Mouse (Mus musculus) macrophage (primary cell): ENCODE measurements around the gene Pnkd. TPM values are rescaled to one million over a fixed set of nuclear protein-coding genes. Genes with fewer than 3 reads are reported as not detected.
"Not testable (repeated sequence)": the region's sequence is repeated elsewhere in the genome, so short reads cannot be mapped to it uniquely, and the experiment has no call there.

Source experiments
- H3K27ac ChIP-seq: fragments of 350-480 bp; formaldehyde crosslinking; 2 replicates; pipeline ENCODE4 v1.9.0; 2021
- H3K36me3 ChIP-seq: fragments of 350-480 bp; formaldehyde crosslinking; 2 replicates; pipeline ENCODE4 v1.9.0; 2021; ENCODE audit errors: inconsistent target
- H3K4me3 ChIP-seq: fragments of 350-480 bp; formaldehyde crosslinking; 2 replicates; pipeline ENCODE4 v1.9.0; 2021; ENCODE audit errors: inconsistent target
- H3K79me2 ChIP-seq: fragments of 350-480 bp; formaldehyde crosslinking; 2 replicates; pipeline ENCODE4 v1.9.0; 2021; ENCODE audit errors: inconsistent target
- WGBS: methylation state at CpG from one replicate; pipeline ENCODE4 v1.1.7; 2026; ENCODE audit warnings: inconsistent platforms; ENCODE audit not compliant: missing documents; 5-methylcytosine and 5-hydroxymethylcytosine counted together
- polyA plus RNA-seq: library from polyadenylated mRNA; stranded (reverse); fragments of 250-400 nt; gene quantifications from 3 replicates; pipeline ENCODE4 v1.2.4, GENCODE M21; 2018; ENCODE audit warnings: inconsistent platforms

Gene Pnkd
- polyA plus RNA-seq, 1 experiment from 2014 or later: 20.6 TPM

DNA sequence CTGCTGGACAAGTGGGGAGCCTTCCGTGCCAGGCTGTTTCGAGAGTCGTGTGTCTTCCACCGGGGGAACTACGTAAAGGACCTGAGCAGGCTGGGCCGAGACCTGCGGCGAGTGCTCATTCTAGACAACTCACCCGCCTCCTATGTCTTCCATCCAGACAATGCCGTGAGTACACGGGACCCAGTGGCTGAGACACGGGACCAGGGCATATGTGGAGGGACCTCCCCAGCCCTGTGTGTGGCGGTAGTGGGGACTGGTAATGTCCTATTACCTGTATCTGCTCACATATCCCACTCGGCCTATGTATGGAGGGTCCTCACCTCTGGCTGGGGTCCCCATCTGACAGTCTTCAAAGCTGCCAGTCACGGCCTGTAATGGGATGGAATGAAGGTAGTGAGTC, 110.1 kb downstream of the Pnkd start:
- peaks cover 33% of the 10 kb centered on the region for H3K79me2 ChIP-seq
- H3K4me3 ChIP-seq: no peak overlapping the region
- H3K27ac ChIP-seq: no peak overlapping the region
- 95% methylated on average over 12 of the region's 15 CpGs for WGBS
- H3K36me3 ChIP-seq: peaks cover 14% of the 10 kb centered on the region

DNA sequence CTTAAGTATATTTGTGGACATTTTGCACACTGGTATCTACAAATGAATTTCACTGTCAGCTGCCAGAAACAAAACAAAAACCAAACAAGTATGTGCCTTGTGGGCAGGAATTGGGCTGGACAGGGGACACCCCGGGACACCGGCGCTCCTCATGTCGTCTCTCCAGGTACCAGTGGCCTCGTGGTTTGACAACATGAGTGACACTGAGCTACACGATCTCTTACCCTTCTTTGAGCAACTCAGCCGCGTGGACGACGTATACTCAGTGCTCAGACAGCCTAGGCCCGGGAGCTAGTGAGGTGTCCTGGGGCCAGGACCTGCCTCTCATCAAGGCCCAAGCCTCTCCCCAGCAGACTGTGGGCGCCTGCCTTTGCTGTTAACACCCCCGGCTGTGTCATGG, 110.6 kb downstream of the Pnkd start:
- H3K4me3 ChIP-seq: no peak overlapping the region
- WGBS: 91% methylated on average over 10 of the region's 13 CpGs
- peaks cover 33% of the 10 kb centered on the region for H3K79me2 ChIP-seq
- H3K27ac ChIP-seq: no peak overlapping the region
- peaks cover 14% of the 10 kb centered on the region for H3K36me3 ChIP-seq

DNA sequence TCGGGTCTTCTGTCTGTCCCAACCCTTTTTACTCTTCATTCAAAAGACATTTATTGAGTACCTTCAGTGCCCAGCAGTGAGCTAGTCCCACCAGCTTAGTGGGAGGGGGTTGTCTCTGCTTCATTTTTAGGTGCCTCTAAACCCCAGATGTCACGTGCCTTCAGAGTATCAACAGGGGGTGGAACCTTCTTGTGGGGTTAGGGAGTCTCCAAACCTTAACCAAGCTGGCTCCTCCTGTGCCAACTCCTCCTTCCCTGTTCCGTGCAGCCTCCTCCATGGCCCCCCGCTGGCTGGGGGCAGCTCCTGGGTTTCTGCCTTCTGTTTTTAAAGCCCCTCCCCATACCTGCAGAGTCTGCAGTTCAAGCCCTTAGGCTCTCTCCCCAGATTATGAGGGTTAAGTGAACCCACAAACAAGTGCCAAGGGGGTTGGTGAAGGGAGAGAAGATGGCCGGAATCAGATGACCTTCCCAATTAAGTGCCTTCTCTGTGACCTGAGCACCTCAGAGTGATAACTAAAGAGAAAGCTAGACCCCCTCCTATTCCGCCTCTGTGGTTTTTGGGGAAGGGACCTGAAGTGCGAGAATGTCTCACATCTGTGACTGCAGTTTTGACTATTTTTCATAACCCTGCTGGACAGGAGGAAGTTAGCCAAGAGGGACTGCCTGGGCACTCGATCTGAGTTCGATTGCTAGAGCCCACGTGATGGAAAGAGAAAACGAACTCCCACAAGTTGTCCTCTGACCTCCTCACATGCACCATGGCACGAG, 111.9 kb downstream of the Pnkd start:
- WGBS: 5% methylated on average over 7 of the region's 12 CpGs
- not testable (repeated sequence) for H3K4me3 ChIP-seq
- Histone ChIP-seq H3K36me3 (peaks cover 14% of the 10 kb centered on the region), H3K27ac (peak overlapping the region; percentile 87), H3K79me2 (peaks cover 33% of the 10 kb centered on the region)

DNA sequence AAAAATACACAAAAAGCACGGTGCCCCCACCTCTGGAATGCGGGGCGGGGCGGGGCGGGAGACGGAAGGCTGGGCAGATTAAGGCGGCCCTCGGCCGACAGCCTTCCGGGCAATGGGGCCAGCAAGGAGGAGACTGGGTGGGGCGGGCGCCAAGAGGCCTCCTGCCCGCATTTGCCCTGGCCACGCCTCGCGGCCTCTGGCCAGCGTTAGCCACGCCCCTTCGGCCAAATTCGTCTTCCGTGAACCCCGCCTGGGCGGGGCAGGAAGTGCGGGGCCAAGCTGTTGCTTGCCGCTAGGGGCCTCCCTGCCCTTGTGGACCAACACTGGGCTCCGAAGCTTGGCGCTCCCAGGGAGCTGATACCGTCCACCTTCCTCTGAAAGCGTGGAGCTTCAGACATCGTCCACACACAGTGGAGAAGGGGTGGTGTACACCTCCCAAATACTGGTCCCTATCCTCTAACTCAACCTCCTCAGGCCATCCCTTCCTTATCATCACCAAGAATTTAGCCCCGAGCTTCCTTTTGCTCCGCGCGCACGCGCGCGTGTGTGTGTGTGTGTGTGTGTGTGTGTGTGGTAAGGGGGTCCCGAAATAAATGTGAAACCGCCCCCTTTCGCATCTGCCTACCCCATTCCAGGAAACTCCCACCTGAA, 112.7 kb downstream of the Pnkd start:
- Histone ChIP-seq H3K4me3 (peak overlapping the region; percentile 30), H3K27ac (peak overlapping the region; percentile 87), H3K36me3 (peaks cover 14% of the 10 kb centered on the region), H3K79me2 (peaks cover 30% of the 10 kb centered on the region)
- 1% methylated on average over 35 of the region's 41 CpGs for WGBS

- Histone ChIP-seq H3K79me2 (peaks cover 24% of the 10 kb centered on the region), H3K4me3 (peak overlapping the region; percentile 30), H3K27ac (peak overlapping the region; percentile 83), H3K36me3 (peaks cover 14% of the 10 kb centered on the region)
- WGBS: 6% methylated on average over 11 of the region's 11 CpGs
Observed at GRCm38 (mm10) chr1:74397919-74398451, 113.3 kb downstream of the Pnkd start.

GRCm38 (mm10) chr1:74400531-74400930, 115.8 kb downstream of the Pnkd start:
- Histone ChIP-seq H3K36me3 (no peaks in the 10 kb centered on the region), H3K4me3 (no peak overlapping the region), H3K79me2 (no peaks in the 10 kb centered on the region), H3K27ac (no peak overlapping the region)
- WGBS: 73% methylated on average over 3 of the region's 3 CpGs

GRCm38 (mm10) chr1:74401015-74401702, 116.4 kb downstream of the Pnkd start:
- H3K36me3 ChIP-seq: no peaks in the 10 kb centered on the region
- no peak overlapping the region for H3K4me3 ChIP-seq
- H3K27ac ChIP-seq: no peak overlapping the region
- WGBS: 67% methylated on average over 16 of the region's 16 CpGs
- H3K79me2 ChIP-seq: no peaks in the 10 kb centered on the region

Other genes starting within 250 kb of the Pnkd start
- gene Tns1, start 160.5 kb upstream of the Pnkd start, polyA plus RNA-seq: 53.8 to 84.7 TPM (median 84.5 TPM) in 3 replicates
- not detected in 3 replicates for gene Rufy4, start 159.4 kb upstream of the Pnkd start, polyA plus RNA-seq
- 0.11 to 0.76 TPM (median 0.16 TPM) in 3 replicates for gene Cxcr2, start 130.9 kb upstream of the Pnkd start, polyA plus RNA-seq
- not detected in 3 replicates for gene Cxcr1, start 90.3 kb upstream of the Pnkd start, polyA plus RNA-seq
- gene Arpc2, start 48.8 kb upstream of the Pnkd start, polyA plus RNA-seq: 677 to 1,406 TPM (median 1,257 TPM) in 3 replicates
- gene Gpbar1, start 6.4 kb upstream of the Pnkd start, polyA plus RNA-seq: not detected in 3 replicates
- gene Aamp, start 192 bp upstream of the Pnkd start, polyA plus RNA-seq: 115 to 127 TPM (median 119 TPM) in 3 replicates
- gene Tmbim1, start 20.7 kb downstream of the Pnkd start, polyA plus RNA-seq: 46.8 to 61.2 TPM (median 52.2 TPM) in 3 replicates
- gene Catip, start 77.2 kb downstream of the Pnkd start, polyA plus RNA-seq: 0.19 to 0.80 TPM (median 0.30 TPM) in 3 replicates
- gene Slc11a1, start 90.3 kb downstream of the Pnkd start, polyA plus RNA-seq: 377 to 467 TPM (median 435 TPM) in 3 replicates
- gene Ctdsp1, start 106.6 kb downstream of the Pnkd start, polyA plus RNA-seq: 82.2 to 152 TPM (median 116 TPM) in 3 replicates
- 0.04 to 0.06 TPM in 2 of 3 replicates, not detected in the other for gene Vil1, start 124.4 kb downstream of the Pnkd start, polyA plus RNA-seq
- 35.7 to 47.8 TPM (median 39.6 TPM) in 3 replicates for gene Cnot9, start 221.1 kb downstream of the Pnkd start, polyA plus RNA-seq